Mouse (Mus musculus): ENCODE measurements around the gene Med11.

DNA sequence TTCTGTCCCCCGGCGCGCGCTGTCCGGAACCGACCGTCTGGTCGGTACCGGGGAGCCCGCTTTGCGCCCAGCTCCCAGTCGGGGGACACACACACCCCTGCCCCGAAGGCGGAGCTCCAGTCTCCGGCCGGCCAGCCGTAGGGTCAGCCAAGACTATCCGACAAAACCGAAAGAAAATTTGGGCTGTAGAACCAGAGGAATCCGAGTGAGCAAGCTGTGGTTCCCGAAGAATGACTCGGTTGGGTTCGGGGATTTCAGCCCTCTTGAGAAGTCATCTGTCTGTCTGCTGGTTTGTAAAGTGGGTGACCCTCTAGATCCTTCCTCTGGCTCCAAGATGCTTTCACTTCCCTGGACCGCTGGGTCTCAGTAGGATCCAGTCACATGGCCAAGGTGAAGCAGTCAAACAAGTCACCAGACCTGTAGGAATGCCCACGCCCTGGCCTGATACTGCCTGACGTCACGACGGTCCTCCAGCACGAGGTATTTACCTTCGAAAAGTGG lies 7.9 kb downstream of the Med11 start, which contains the start of gene Cxcl16:
- TF ChIP-seq EP300 (optimal IDR thresholded peaks at IDR 0.05), result no peak
- no peak for TF ChIP-seq CTCF (IDR thresholded peaks at IDR 0.05; ENCODE audit: low read depth)

All from stomach, postnatal 0 days (tissue).